25 mouse cellular contexts compared by ENCODE assay signal in the genomic region with DNA sequence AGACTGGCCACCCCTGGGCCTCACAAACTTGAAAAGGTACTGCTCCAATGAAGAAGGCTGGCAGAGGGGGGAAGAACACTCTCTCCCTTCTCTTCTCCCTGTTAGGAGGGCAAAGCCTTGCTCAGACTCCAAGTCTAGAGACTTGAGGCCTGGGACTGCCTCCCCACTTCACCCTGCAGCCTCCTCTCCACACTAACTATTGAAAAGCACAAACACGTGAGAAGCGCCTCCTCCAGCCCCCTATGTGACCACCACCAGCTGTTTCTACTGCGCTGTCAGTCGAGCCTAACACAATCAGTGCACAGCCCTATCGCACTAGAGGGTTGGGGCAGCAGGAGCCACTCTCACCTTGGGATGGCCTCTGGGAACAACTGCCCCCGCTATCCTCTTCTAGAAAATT. TPM values are rescaled to one million over a fixed set of nuclear protein-coding genes. Genes with fewer than 3 reads are reported as not detected.
DNase-seq lines count a peak whose midpoint lies in the region; ATAC-seq and TF ChIP-seq lines count a peak whose summit lies in the region.
"Had no signal": no experiment of that assay in that cellular context is flagged by ENCODE, and none has a peak within 500 bp of the region (broad histone marks: within the 10 kb centered on the region; RNA-seq: fewer than 3 reads in every experiment).

No protein-coding gene starts in this region.

- H3K27ac ChIP-seq in heart, embryonic 16.5 days (ENCODE audit: low read length): peak overlapping the region; percentile 21; the same call in 1 of the 2 replicates
- peak overlapping the region; percentile 94 for H3K27ac ChIP-seq in thymus, adult 2 months (ENCODE audit: control insufficient read depth, insufficient read depth, low read length)
- H3K27ac ChIP-seq in liver, postnatal 0 days (ENCODE audit: low read depth): no peak overlapping the region
- H3K27ac ChIP-seq: embryonic facial prominence, embryonic 12.5 days; embryonic facial prominence, embryonic 15.5 days; hindbrain, embryonic 12.5 days; hindbrain, embryonic 15.5 days had no signal

- no peak for TF ChIP-seq EP300 in liver, postnatal 0 days (IDR thresholded peaks at IDR 0.05; ENCODE audit: low read depth)

- H3K4me2 ChIP-seq in heart, embryonic 16.5 days (ENCODE audit: low read depth, low read length): no peak overlapping the region
- no peak overlapping the region for H3K4me2 ChIP-seq in liver, postnatal 0 days (ENCODE audit: low read depth, low read length)
- H3K4me2 ChIP-seq: embryonic facial prominence, embryonic 12.5 days; embryonic facial prominence, embryonic 15.5 days; heart, embryonic 11.5 days; hindbrain, embryonic 12.5 days; hindbrain, embryonic 15.5 days had no signal

- WGBS in heart, embryonic 16.5 days: 85% methylated on average over 6 of the region's 6 CpGs
- 26% methylated on average over 6 of the region's 6 CpGs for WGBS in thymus, adult 2 months
- WGBS in liver, postnatal 0 days (ENCODE audit: insufficient replicate concordance): 89% methylated on average over 6 of the region's 6 CpGs

- H3K4me1 ChIP-seq in heart, embryonic 16.5 days (ENCODE audit: control insufficient read depth, insufficient read depth, low read length): no peaks in the 10 kb centered on the region
- peaks cover 36% of the 10 kb centered on the region for H3K4me1 ChIP-seq in thymus, adult 2 months (replicated peaks; ENCODE audit: control insufficient read depth, insufficient read depth, low read length)
- no peaks in the 10 kb centered on the region for H3K4me1 ChIP-seq in liver, postnatal 0 days (ENCODE audit: insufficient read depth)
- H3K4me1 ChIP-seq: embryonic facial prominence, embryonic 12.5 days had no signal

- no peaks in the 10 kb centered on the region for H3K9me3 ChIP-seq in heart, embryonic 16.5 days (replicated peaks; ENCODE audit: control insufficient read depth, low read length)
- H3K9me3 ChIP-seq in liver, postnatal 0 days (ENCODE audit: low read length): no peaks in the 10 kb centered on the region
- H3K9me3 ChIP-seq: embryonic facial prominence, embryonic 12.5 days; embryonic facial prominence, embryonic 15.5 days; G1E; hindbrain, embryonic 12.5 days; hindbrain, embryonic 15.5 days had no signal

- no peak overlapping the region for H3K4me3 ChIP-seq in heart, embryonic 16.5 days (ENCODE audit: low read length)
- H3K4me3 ChIP-seq in thymus, adult 2 months (ENCODE audit: control insufficient read depth, insufficient read depth, low read length): peak overlapping the region; percentile 2; the same call in 1 of the 2 replicates
- no peak overlapping the region for H3K4me3 ChIP-seq in liver, postnatal 0 days (ENCODE audit: low read depth, low read length)
- H3K4me3 ChIP-seq: embryonic facial prominence, embryonic 12.5 days; embryonic facial prominence, embryonic 15.5 days; hindbrain, embryonic 12.5 days; hindbrain, embryonic 15.5 days had no signal

- ATAC-seq in heart, embryonic 16.5 days (replicated peaks; ENCODE audit: extremely low read depth, insufficient read depth, low FRiP score): 0 out of 2 replicates have a peak, but pooled peaks have one; percentile 12
- ATAC-seq in liver, postnatal 0 days: no peak
- ATAC-seq: forebrain, embryonic 14.5 days; forebrain, postnatal 0 days; Patski had no signal

- no peak for TF ChIP-seq CTCF in thymus, adult 2 months (IDR thresholded peaks at IDR 0.05; ENCODE audit: borderline replicate concordance, control insufficient read depth, extremely low read depth, insufficient read depth, low read length, poor library complexity)
- no peak for TF ChIP-seq CTCF in liver, postnatal 0 days (IDR thresholded peaks at IDR 0.05; ENCODE audit: low read depth)

- H3K27me3 ChIP-seq in heart, embryonic 16.5 days (ENCODE audit: control insufficient read depth, insufficient read depth, low read length): no peaks in the 10 kb centered on the region
- H3K27me3 ChIP-seq in thymus, adult 2 months (ENCODE audit: control insufficient read depth, insufficient read depth, low read length): no peaks in the 10 kb centered on the region
- H3K27me3 ChIP-seq in liver, postnatal 0 days (ENCODE audit: insufficient read depth, low read length): no peaks in the 10 kb centered on the region
- H3K27me3 ChIP-seq: CH12.LX; embryonic facial prominence, embryonic 12.5 days; embryonic facial prominence, embryonic 15.5 days; hindbrain, embryonic 12.5 days; hindbrain, embryonic 15.5 days; Patski had no signal

- no peak for TF ChIP-seq POLR2A in thymus, adult 2 months (IDR thresholded peaks at IDR 0.05; ENCODE audit: control insufficient read depth, extremely low read depth, insufficient read depth, low read length, poor library complexity)

- no peak for DNase-seq in heart, adult 18-20 months
- DNase-seq in thymus, adult 2 months: no peak
- no peak for DNase-seq in thymus, adult 18-20 months
- DNase-seq in thymus, postnatal 14 days: peak; percentile 48
- no peak for DNase-seq in ovary, adult 18-20 months (ENCODE audit: low spot score)
- DNase-seq in liver, postnatal 0 days: no peak
- DNase-seq: adrenal gland, postnatal 10 days; adrenal gland, postnatal 36 days; B cell, adult 2 months; cerebellum, adult 18-20 months; cerebellum, adult 9-11 months; cerebellum, postnatal 25 days; forebrain, postnatal 0 days; heart, postnatal 14 days had no signal

- peaks cover 65% of the 10 kb centered on the region for H3K36me3 ChIP-seq in heart, embryonic 16.5 days (ENCODE audit: control insufficient read depth, insufficient read depth)
- H3K36me3 ChIP-seq in thymus, adult 2 months (ENCODE audit: control insufficient read depth, insufficient read depth, low read length): peaks cover 69% of the 10 kb centered on the region
- H3K36me3 ChIP-seq in liver, postnatal 0 days (replicated peaks; ENCODE audit: insufficient read depth, low read length): peaks cover 63% of the 10 kb centered on the region

- H3K9ac ChIP-seq in heart, embryonic 16.5 days (ENCODE audit: low read length): no peak overlapping the region
- no peak overlapping the region for H3K9ac ChIP-seq in liver, postnatal 0 days (replicated peaks)
- H3K9ac ChIP-seq: embryonic facial prominence, embryonic 12.5 days; embryonic facial prominence, embryonic 15.5 days; forebrain, postnatal 0 days; hindbrain, embryonic 12.5 days; hindbrain, embryonic 15.5 days had no signal

RNA-seq across cellular contexts. Expression of gene Diexf, which starts 6.8 kb away (rescaled TPM):
- 5.6 and 7.3 TPM in 2 replicates for polyA plus RNA-seq in heart, embryonic 16.5 days (2015; fragmentation: Nextera tagmentation; extraction: Ambion mirVana)
- 10 to 100 TPM; 10.1 to 12.4 TPM for total RNA-seq in heart, adult 18-20 months (2021)
- polyA plus RNA-seq in thymus, adult 2 months (2012; rRNA removed): 67.4 and 76.9 TPM in 2 replicates
- 1.5 and 1.9 TPM in 2 replicates for polyA plus RNA-seq in liver, postnatal 0 days (2015; fragmentation: Nextera tagmentation; extraction: Ambion mirVana)

RNA-seq across cellular contexts. Expression of gene Irf6, which starts 29.6 kb away (rescaled TPM):
- 5.3 and 5.6 TPM in 2 replicates for polyA plus RNA-seq in heart, embryonic 16.5 days (2015; fragmentation: Nextera tagmentation; extraction: Ambion mirVana)
- total RNA-seq in heart, adult 18-20 months (2021): 1 to 10 TPM; 1.1 to 2.5 TPM
- polyA plus RNA-seq in thymus, adult 2 months (2012; rRNA removed): 18.6 and 26.5 TPM in 2 replicates
- polyA plus RNA-seq in liver, postnatal 0 days (2015; fragmentation: Nextera tagmentation; extraction: Ambion mirVana): 6.5 and 9.7 TPM in 2 replicates
- total RNA-seq: granulocyte monocyte progenitor cell, adult 5-6 weeks had no signal

RNA-seq across cellular contexts. Expression of gene A130010J15Rik, which starts 44.6 kb away (rescaled TPM):
- 11.5 and 11.7 TPM in 2 replicates for polyA plus RNA-seq in heart, embryonic 16.5 days (2015; fragmentation: Nextera tagmentation; extraction: Ambion mirVana)
- total RNA-seq in heart, adult 18-20 months (2021): 1 to 10 TPM; 4.1 to 5.1 TPM
- polyA plus RNA-seq in thymus, adult 2 months (2012; rRNA removed): 6.8 and 7.2 TPM in 2 replicates
- polyA plus RNA-seq in liver, postnatal 0 days (2015; fragmentation: Nextera tagmentation; extraction: Ambion mirVana): 4.8 and 6.2 TPM in 2 replicates
